Mouse (Mus musculus) megakaryocyte, adult 5-6 weeks (primary cell): Measurements from ENCODE around the gene Glmn. TPM values are rescaled to one million over a fixed set of nuclear protein-coding genes. Genes with fewer than 3 reads are reported as not detected.
A peak's percentile ranks its signal among the peaks of the same experiment; 100 is the strongest.

ENCODE experiments used
- ATAC-seq: 2 replicates; pipeline ENCODE4 v1.8.0; 2016; ENCODE audit warnings: mild to moderate bottlenecking, inconsistent platforms; ENCODE audit not compliant: poor library complexity, severe bottlenecking
- total RNA-seq, 2 experiments: library from RNA; stranded (forward) in 1 of 2; stranded (reverse) in 1 of 2; fragments of 153-499, 151-499 nt in 1 of 2; fragments of 221-1000, 200-1000 nt in 1 of 2; gene quantifications; 2 replicates each; pipeline versions ENCODE4 v1.2.3 to v1.2.4; 2015 to 2017

Glmn gene
- total RNA-seq (2015): 6.0 and 6.6 TPM in 2 replicates
- total RNA-seq (2017): 2.8 and 3.9 TPM in 2 replicates

DNA sequence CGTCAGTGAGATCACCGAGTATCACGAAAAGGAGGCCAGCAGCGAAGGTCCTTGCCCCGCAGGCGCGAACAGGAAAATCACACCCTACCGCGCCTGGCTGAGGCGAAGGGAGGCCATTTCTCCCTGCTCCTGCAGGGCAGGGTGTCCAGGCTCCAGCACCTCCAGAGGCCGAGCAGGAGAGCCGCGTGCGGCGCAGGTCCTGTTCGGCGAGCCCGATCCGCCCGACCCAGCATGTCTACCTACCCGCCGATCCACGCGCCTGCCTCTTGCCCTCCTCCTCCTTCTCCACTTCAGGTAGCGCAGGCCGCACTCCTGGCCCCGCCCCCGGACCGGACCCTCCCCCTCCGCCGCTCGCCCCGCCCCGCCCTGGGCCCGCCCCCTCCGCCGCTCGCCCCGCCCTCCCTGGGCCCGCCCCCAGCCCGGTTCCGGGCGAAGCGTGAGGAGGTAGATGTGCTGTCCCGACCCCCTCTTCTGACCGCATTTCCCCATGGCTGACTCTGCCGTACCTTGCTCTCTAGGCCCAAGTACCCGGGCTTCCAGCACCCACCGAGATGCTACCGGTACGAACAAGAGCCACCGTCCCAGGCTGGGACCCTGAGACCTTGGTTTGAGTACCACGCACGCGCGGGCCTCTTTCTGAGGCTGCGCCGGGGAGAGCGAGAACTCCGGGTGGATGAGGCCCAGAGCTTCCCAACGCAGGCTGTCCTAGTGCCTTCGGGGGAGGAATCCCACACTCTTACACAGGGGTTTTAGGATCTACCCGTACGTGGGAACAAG, at the start of gene Glmn, which contains the start of gene Rpap2:
TSS of gene Glmn (minus strand) at position 588 of the 777 bp plus-strand sequence.
TSS of gene Rpap2 (plus strand) at position 73 of the 777 bp plus-strand sequence.
- ATAC-seq: peak; percentile 90

DNA sequence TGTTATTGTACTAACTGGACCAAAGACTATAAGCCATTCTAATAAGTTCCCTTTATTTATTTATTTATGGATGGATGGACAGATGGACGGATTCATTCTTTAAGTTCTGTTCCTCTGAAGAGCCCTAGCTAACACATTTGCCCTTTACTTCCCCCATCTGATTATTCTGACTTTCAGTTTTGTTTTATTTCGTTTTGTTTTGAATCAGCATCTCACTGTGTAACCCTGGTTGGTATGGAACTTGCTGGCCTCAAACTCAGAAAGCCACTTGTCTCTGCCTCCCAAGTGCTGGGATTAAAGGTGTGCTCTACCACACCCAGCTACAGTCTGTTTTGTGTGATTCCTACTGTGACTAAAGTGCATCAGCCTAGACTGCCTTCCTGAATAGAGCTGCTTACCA, 48.2 kb upstream of the Glmn start:
- no peak for ATAC-seq

DNA sequence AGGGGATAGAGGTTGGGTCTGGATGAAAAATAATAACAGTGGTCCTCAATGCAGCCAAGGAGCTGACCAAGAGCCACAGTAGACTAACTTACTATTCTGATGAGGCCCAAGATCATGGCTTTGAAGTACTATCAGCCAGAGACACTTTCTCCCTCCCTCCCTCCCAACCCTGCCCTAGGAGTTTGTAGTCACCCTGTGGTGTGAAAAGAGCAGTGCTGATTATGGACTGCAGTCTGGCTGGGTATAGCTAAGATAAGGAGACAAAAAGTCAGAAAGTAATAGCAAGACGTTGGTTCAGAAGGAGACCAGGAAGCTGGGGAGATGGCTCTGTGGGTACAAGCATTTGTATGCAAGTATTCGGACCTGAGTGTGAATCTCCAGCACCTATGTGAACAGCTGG, 46.9 kb upstream of the Glmn start:
- ATAC-seq: no peak

DNA sequence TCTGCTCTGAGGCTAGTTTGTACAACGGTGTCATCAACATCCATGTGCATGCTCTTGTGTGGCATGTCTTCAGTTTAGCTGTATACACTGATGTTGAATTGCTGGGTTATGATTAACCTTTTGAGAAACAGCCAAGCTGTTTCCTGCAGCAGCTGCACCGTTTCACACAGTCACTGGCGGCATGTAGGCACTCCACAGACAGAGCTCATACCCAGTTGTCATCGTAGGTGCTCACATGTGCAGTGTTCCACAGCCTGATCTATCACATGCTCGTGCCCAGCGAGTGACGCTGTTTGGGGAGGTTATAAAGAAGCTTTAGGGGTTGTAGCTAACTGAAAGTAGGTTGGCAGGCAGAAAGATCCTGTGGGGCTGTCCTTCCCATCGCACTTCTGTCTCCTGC, 40.7 kb upstream of the Glmn start:
- ATAC-seq: no peak

DNA sequence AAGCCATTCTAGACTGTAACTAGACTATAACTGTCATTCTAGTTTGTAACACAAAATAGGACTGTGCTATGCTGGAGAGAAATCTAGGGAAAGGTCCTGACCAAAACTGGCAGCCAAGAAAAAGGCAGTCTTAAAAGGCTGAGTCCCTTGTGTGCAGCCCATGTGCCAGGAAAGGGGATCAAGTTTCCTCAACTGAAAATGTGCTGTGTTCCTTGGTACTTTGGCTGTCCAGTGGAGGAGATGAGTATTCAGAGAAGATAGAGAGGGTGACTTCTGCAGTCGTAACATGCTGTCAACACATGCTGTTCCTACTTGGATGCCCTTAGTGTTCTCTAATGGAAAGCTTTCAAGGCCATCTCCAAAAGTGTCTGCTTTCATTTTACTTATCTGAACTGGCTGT, 39.4 kb upstream of the Glmn start:
- no peak for ATAC-seq

DNA sequence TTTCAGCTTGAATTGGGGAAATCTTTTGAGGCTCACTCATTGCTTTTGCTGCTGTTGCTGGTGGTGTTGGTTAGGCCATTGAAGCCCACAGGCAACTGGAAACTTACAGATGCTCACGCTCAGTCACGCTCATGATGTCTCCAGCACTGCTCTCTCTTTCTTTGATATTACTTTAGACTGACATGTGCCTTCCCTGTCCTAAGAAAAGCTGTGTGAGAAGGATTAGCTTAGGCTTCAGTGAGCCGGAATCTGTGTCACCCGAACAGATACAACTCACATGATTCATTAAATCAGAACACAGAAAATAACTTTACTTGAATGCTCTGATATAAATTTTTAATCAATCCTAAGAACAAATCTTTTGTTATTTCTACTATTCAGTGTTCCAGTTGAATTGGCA, 36.0 kb upstream of the Glmn start:
- no peak for ATAC-seq

DNA sequence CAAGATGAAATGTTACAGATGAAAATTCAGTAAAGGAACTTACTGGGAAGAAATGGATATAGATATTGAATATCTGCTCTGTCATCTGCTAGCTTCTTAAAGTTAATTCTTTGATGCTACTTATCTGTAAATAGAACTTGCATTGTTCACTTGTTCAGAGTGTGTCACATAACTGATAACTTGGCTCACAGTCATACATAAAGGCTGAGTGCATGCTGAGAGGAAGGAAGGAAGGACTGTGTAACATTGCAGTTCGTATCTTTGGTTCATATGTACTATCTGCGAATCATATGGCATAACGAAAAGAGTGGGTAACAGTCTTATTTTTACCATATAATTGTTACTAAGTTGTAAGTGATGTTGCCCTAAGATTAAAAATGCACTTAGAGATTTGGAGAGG, 23.6 kb upstream of the Glmn start:
- ATAC-seq: no peak

DNA sequence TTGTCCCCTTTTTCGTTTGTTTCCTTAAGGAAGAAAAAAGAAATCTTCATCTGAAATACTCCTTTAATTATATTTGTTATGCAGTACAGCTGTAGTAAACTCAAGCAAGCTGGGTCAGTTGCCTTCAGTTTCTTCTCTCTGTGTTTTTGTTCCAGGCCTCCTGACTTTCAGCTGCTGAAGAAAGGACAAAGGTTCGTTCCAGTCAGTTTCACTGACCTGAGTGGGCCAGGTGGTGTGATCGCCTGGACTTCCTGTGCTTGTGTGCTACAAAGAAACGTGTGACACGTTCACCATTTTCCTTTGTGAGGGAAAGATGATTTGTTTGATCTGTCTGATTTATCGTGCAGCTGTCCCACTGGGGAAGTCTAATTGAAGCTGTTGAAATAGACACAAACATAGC, 20.3 kb upstream of the Glmn start:
- ATAC-seq: no peak

DNA sequence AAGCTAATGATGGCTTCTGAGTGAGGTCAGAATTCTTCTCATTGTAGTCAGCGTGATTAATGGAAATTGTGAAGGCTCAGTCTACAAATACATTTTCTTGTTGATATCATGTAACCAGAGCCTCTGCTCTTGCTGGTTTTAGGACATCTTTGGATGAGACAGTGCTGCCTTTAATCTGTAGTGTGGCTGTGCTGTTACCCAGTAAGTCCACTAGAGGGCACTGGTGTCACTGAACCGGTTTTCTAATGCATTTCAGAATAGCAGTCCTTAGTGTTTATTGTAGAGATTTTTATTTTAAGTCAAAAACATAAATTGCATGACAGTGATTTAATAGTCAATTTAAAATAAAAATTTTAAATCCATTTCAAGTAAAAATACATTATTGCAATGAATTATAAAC, 13.5 kb upstream of the Glmn start:
- ATAC-seq: peak; percentile 97

DNA sequence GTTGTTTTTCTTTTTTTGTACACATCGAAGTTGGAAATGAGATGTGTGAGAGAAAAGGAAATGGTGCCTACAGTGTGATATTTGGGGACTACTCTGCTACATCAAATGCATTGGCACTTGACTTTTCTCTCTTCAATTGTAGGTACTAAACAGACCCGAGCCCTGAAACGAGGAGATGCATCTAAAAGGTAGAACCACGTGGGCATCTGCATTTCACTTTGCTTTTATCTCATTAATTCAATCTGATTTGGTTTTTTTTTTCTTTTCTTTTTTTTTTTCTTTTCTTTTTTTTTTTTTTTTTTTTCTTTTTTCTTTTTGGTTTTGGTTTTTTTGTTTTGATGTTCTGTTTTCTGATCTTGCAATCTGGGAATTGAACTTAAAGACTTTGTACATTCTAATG, 692 bp upstream of the Glmn start:
- no peak for ATAC-seq

DNA sequence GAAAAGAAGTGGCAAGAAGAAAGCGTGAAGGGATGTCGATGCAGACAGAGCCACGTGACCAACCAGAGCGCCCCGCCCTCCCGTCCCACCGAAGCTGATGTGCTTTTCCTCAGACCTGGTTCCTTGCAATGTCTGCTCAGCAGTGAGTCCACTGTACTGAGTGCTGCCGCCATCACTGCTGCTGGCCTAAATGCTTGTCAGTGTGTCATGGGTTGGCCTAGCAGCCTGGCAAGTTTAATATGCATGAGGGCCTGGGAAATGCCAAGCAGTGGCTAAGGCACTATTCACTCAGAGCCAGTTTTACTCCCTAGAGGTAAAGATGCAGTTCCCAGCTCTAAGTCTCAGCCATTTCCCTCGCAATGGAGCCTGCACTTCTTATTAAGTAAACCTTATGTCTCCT, 28.5 kb downstream of the Glmn start:
- ATAC-seq: no peak

DNA sequence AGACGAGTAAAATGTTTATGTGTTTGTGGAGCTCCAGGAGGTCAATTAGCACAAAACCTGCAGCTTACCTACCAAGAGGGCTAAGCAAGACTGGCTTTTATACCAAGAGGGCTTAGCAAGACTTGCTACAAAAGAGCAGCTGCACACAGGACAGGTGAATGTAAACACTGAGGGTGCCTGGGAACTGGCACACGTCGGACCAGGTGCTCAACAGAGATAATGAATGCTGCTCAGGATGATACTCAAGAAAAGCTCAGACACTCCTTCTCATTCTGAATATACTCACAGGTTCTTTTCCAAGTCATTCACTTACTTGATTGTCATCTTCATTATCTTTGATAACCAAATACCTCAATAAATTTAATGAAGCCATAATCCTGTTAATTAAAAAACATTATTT, 40.7 kb downstream of the Glmn start:
- no peak for ATAC-seq

DNA sequence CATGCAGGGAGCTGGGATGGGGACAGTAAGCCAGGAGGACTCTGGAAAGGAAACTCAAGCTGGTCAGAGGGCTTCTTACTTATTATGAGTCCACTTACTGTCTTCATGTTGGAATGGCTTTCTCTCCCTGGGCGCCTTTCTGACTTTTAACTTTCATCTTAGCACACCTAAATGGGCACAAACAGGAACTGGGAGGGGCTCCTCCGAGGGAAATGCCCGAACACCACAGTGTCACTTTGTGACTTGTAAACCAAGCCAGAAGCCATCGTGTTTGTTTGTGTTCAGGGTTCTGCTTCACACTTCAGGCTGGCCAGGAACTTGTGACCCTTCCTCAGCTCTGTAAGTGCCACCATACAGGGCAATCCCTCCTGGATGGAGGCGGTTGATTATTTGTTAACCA, 43.4 kb downstream of the Glmn start:
- no peak for ATAC-seq

DNA sequence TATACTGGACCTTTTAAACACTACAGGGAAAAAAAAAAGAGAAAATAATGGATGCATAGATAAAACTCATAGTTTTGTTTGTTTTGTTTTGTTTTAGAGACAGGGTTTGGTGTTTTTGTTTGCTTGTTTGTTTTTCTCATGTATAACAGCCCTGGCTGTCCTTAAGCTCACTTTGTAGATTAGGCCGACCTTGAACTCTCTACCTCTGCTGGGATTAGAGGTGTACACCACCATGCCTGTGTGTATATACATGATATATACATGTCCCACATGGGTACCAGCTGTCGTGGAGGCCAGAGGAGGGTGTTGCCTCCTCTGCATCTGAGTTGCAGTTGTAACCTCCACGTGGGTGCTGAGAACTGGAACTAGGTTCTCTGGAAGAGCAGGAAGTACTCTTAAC, 49.2 kb downstream of the Glmn start:
- ATAC-seq: no peak

DNA sequence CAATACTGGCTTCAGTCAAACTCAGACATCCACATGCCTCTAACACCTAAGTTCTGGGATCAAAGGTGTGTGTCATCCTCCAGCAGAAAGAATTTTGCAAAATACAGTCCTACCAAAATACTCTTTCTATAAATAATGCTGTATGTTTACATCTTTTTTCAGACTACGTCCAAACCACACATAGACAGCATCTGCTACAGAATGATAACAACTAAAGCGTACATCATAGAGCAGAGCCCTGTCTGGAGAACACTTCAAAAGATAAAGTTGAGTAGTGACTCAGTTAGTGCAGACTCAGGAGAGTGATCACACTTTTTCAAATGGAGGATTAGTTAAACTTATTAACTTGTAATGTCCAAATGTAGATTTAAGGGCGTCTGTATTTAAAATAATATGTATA, 49.7 kb downstream of the Glmn start:
- ATAC-seq: no peak

DNA sequence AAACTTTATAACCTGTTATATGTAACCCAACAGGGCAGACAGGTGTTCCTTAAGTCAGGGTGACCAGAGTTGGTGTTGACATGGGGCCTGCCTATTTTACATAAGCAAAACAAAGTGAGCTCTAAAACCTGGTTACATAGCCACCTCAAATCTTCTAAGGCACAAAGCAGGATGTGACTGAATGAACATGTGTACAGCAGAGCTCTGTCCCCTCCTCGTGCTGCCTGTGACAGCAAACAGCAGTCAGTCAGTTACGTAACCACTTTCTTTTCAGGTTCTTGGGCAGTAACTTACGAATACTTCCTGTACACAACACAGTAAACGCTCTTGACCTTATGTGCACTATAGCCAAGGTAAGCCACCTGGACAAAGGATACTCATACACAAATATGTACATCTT, 51.8 kb downstream of the Glmn start:
- ATAC-seq: peak; percentile 66

DNA sequence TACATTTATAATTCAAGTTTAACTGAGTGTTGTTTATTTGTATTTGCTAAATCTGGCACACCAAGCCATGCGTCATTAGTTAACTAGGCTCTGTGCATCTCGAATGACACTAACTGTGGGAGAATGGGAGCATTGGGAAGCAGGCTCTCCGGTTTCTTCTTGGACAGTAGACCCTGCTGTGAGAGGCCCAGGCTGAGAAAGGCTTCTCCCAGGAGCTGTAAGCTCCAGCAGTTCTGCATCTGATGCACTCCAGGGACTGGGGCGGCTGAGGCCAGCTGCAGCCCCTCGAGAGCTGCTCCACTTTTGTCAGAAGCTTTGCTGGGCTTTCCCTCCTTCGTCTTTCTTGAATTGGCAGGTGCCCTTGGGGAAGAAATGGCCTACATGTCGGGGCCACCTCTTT, 56.0 kb downstream of the Glmn start:
- no peak for ATAC-seq

DNA sequence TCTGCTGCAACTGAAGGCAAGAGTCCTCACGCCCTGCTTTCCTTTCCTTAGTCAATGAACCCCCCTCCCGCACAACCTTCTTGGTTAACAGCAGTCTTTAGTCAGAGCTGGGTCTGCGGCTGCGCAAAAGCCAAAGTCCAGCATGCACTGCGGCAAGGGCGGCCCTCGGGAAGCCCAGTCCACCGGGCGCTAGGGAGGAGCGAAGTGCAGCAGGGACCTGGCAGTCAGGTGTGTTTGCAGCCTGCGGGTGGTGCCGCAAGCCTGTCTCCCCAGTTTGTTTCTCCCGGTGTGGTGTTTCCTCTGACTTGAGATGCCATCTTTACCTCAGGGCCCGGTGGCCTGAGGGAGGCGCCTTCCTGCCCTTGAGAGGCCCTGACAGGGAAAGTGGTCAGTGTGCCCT, 63.1 kb downstream of the Glmn start, which contains the start of gene 1700028K03Rik:
TSS of gene 1700028K03Rik (plus strand) at position 129 of the 400 bp plus-strand sequence.
- no peak for ATAC-seq

DNA sequence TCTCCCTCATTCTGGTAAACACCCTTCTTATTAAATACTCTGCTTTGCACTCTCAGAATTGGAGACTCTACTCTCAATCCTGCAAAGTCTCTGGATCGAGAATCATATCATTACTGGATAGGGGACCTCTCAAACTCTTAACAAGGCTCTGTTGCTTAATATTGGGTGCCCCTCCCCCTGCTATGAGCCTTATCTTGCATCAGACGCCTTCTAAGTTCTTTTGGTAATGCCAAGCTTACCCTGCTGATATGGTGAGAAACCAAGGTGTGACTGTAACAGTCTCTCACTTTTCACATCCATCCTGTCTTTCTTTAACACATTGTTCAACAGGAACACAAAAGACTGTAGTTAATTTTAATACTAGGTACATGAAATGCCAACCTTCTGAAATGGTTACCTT, 64.1 kb downstream of the Glmn start:
- ATAC-seq: no peak

DNA sequence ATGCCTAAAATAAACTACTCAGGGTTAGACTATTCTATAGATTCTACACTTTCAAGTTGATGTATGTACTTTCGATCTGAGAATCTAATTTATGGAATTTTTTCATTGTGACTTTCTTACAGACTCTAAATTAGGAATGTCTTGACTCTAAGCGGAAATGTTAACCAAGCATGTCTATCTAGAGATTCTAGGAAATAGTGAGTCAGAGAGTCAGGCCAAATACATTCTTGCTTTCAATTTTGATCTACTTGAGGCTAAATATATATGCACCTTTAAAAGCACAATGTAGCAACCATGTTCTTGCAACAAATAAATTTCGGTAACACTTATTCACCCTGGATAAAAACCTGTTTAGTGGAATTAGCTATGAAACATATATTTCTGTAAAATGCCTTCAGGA, 68.8 kb downstream of the Glmn start:
- ATAC-seq: no peak

DNA sequence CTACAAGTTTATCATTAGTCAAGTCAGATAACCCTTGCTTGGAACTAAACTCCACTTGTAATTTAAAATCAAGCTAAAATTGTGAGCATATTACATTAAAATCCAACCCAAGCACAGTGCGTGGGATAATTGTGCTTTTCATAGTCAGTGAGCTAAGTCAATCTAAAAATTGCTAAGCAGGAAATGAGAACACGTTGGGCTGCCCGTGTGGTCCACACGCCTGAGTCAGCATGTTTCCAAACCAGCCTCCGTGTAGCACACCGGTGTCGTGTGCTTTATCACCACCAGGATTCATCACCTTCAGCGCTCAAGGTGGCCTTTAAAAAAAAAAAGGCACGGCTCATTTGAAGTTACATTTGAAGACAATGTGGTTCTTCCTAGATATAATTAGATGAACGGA, 73.4 kb downstream of the Glmn start:
- ATAC-seq: peak; percentile 80

DNA sequence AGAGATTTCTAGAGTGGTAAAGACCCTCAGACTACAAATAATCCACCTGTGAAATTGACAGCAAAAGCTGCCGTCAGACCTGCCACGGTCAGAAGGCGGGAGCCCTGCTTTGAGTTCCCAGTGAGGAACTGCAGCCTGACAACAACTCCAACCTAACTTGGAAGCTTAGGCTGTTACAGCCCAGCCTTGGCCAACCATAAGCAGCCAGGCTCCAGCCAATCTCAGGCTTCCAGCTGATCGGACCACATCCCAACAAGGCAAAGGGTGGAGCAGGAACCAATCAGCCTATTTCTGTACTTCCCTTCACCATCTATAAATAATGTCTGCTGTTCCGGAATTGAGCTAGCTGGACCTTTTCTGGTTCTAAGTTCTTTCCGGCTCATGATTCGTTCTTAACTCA, 75.8 kb downstream of the Glmn start:
- peak; percentile 82 for ATAC-seq

DNA sequence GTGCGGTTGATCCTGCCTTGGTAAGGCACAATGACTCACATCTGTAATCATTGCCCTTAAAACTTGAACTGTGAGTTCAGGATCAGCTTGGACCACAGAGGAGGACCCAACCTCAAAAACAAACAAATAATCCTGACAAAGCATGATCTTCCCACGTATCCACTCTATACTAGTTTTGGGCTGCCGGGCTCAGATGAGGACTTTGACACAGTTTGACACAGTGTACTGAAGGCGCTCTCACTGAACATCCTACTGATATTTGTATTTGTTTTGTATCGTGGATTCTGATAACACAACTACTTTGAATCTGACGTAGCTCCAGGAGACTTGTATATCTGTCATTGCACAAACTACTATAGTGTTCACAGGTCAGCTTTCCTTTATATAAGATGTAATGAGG, 76.3 kb downstream of the Glmn start:
- no peak for ATAC-seq
